Comparison of ENCODE assay signal across 8 mouse cellular contexts in the genomic region with DNA sequence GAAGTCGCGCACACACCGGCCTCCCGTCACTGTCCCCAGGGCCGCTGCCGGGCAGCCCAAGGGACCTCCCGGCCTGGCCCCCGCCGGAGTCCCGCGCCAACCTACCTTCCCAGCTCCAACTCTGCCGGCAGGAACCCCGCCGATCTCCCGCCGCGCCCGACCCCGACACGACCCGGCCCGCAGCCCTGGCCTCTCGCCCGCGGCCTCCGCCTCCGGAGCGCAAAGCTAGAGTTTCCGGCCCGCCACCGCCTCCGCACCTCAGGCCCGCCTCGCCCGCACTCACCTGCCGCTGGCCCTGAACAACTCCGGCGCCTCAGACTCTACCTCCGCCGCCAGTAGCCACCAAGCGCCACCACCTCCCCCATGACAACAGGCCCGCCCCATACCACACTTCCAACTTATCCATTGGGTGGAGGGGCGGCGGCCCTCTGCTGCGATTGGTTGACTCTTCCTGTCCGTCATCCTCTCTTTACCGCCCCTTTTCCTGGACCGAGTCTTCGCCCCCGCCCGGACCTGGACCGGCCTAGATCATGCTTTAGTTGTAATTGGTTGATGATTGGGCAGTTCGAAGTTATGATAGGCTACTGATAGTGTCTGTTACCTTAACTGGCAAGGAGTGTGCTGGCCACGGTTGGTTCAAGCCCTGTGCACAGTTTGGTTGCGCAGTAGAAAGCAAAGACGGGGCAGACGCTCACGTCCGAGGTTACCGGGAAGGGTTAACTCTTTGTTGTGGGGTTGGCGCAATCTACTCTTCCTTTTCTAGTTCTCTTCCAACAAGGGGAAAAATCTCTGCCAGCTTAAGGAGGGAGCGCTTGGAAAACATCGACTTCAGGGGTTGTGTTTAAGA. TPM values are rescaled to one million over a fixed set of nuclear protein-coding genes. Genes with fewer than 3 reads are reported as not detected.
DNase-seq lines count a peak whose midpoint lies in the region; ATAC-seq and TF ChIP-seq lines count a peak whose summit lies in the region.

A gene (minus strand): TSS at position 400 of the 847 bp plus-strand sequence.

- intact Hi-C loops in gastrocnemius, adult 2 months (cut with DNase I), result loop anchor here (2.0 to 10.0 kb wide), 2 partner anchors 29 to 197 kb away; a partner anchor contains a TSS
- intact Hi-C loops in left cerebral cortex, adult 2 months (cut with DNase I), result loop anchor here (2.0 kb wide), 1 partner anchor 29 kb away; a partner anchor contains a TSS

- H3K4me1 ChIP-seq in hindbrain, postnatal 0 days (ENCODE audit: insufficient read depth, low read length), result no peaks in the 10 kb centered on the region

- H3K27ac ChIP-seq in gastrocnemius, adult 2 months, result peak within 1 kb of the TSS; percentile 93
- peak within 1 kb of the TSS; percentile 62 for H3K27ac ChIP-seq in hindbrain, postnatal 0 days
- peak within 1 kb of the TSS; percentile 96 for H3K27ac ChIP-seq in left cerebral cortex, adult 2 months

- peak; percentile 99 for ATAC-seq in common myeloid progenitor, adult 5-6 weeks (replicated peaks; ENCODE audit: low read depth, poor library complexity, severe bottlenecking)
- ATAC-seq in hindbrain, postnatal 0 days, result peak; percentile 100
- peak; percentile 98 for ATAC-seq in megakaryocyte, adult 5-6 weeks (ENCODE audit: poor library complexity, severe bottlenecking)

- peak; percentile 99 for DNase-seq in ZHBTc4 (ENCODE audit: low read depth, low spot score)
- DNase-seq in gastrocnemius, adult 2 months, result peak; percentile 99
- peak; percentile 98 for DNase-seq in hindbrain, postnatal 0 days (ENCODE audit: low spot score)
- peak; percentile 98 to 99 for DNase-seq in left cerebral cortex, adult 2 months (ENCODE audit: extremely low spot score in 1 of 2, low spot score in 2 of 2)
- peak; percentile 99 to 100 for DNase-seq in right cerebral cortex, adult 2 months (ENCODE audit: low spot score in 2 of 2)
- DNase-seq in urinary bladder, postnatal 14 days (ENCODE audit: low spot score), result peak; percentile 98

- no peak for TF ChIP-seq CTCF in gastrocnemius, adult 2 months (IDR thresholded peaks at IDR 0.05)
- TF ChIP-seq CTCF in hindbrain, postnatal 0 days (IDR thresholded peaks at IDR 0.05; ENCODE audit: low read depth), result no peak
- TF ChIP-seq CTCF in left cerebral cortex, adult 2 months (IDR thresholded peaks at IDR 0.05), result no peak; the same call in 1 of the 2 replicates

- H3K9me3 ChIP-seq in hindbrain, postnatal 0 days (ENCODE audit: low read length), result no peaks in the 10 kb centered on the region

- peak within 1 kb of the TSS; percentile 83 for H3K4me2 ChIP-seq in hindbrain, postnatal 0 days (ENCODE audit: low read depth, low read length)

- no peaks in the 10 kb centered on the region for H3K36me3 ChIP-seq in hindbrain, postnatal 0 days (ENCODE audit: insufficient read depth, low read length)

- no peaks in the 10 kb centered on the region for H3K27me3 ChIP-seq in hindbrain, postnatal 0 days (ENCODE audit: insufficient read depth, low read length)

- peak within 1 kb of the TSS; percentile 69 for H3K9ac ChIP-seq in hindbrain, postnatal 0 days (replicated peaks; ENCODE audit: low read length)

- H3K4me3 ChIP-seq in gastrocnemius, adult 2 months, result peak within 1 kb of the TSS; percentile 99
- H3K4me3 ChIP-seq in hindbrain, postnatal 0 days (ENCODE audit: low read length), result peak within 1 kb of the TSS; percentile 92
- peak within 1 kb of the TSS; percentile 96 for H3K4me3 ChIP-seq in left cerebral cortex, adult 2 months

- under 1% methylated on average over 58 of the region's 63 CpGs for WGBS in hindbrain, postnatal 0 days

RNA-seq across cellular contexts. Expression of the gene that starts here (rescaled TPM):
- total RNA-seq in common myeloid progenitor, adult 5-6 weeks (2017), result 14.1 and 17.0 TPM in 2 replicates
- 10 to 100 TPM; 16.8 to 21.3 TPM for total RNA-seq in gastrocnemius, adult 2 months (2021)
- total RNA-seq in hindbrain, postnatal 0 days (2014; rRNA removed), result 16.7 and 17.7 TPM in 2 replicates
- polyA plus RNA-seq in hindbrain, postnatal 0 days (2015; fragmentation: Nextera tagmentation; extraction: Ambion mirVana), result 10.7 and 12.1 TPM in 2 replicates
- 10 to 100 TPM; 70.0 to 81.1 TPM for total RNA-seq in left cerebral cortex, adult 2 months (2021)
- 28.4 and 35.7 TPM in 2 replicates for total RNA-seq in megakaryocyte, adult 5-6 weeks (2015)
- 34.4 and 36.0 TPM in 2 replicates for total RNA-seq in megakaryocyte, adult 5-6 weeks (2017)

Comparison
In these comparisons a context has a peak if more than half of its experiments do, and no peak if none do; other contexts are left out.
1. Peak in every context shown above with its lines: DNase-seq, ATAC-seq, H3K4me3 ChIP-seq and H3K27ac ChIP-seq.